Mouse (Mus musculus) E14TG2a.4 (cell line): ENCODE measurements around the gene Dock2.

Experiments
- H3K27me3 ChIP-seq: 2 replicates; pipeline ENCODE4 v1.6.1; 2014; ENCODE audit warnings: low read length, control low read depth; ENCODE audit not compliant: insufficient read depth
- H3K36me3 ChIP-seq: 2 replicates; pipeline ENCODE4 v1.6.1; 2014; ENCODE audit warnings: low read length, control low read depth; ENCODE audit not compliant: insufficient read depth
- H3K4me1 ChIP-seq: replicated peaks from 2 replicates; pipeline ENCODE4 v1.6.1; 2014; ENCODE audit warnings: low read depth, low read length, control low read depth
- H3K4me3 ChIP-seq: replicated peaks from 2 replicates; pipeline ENCODE4 v1.5.1; 2014; ENCODE audit warnings: mild to moderate bottlenecking, low read length
- H3K9me3 ChIP-seq: 2 replicates; pipeline ENCODE4 v1.6.1; 2014; ENCODE audit warnings: low read length, control low read depth
- CTCF ChIP-seq: conservative IDR thresholded peaks from 2 replicates; pipeline ENCODE4 v1.5.1; 2014; ENCODE audit warnings: low read length
- NANOG ChIP-seq: IDR thresholded peaks from 2 replicates; pipeline ENCODE4 v1.6.1; 2014; ENCODE audit warnings: borderline replicate concordance, low read length, mixed read lengths
- POU5F1 ChIP-seq: IDR thresholded peaks from 2 replicates; pipeline ENCODE4 v1.6.1; 2014; ENCODE audit warnings: low read length, borderline replicate concordance

The Dock2 gene

GRCm38 (mm10) chr11:34713360-34713759, 70.3 kb downstream of the Dock2 start:
- no peak overlapping the region for H3K4me3 ChIP-seq
- H3K9me3 ChIP-seq: no peaks in the 10 kb centered on the region
- TF ChIP-seq POU5F1: no peak
- no peak for TF ChIP-seq CTCF
- no peak for TF ChIP-seq NANOG
- H3K27me3 ChIP-seq: no peaks in the 10 kb centered on the region; the same call in 1 of the 2 replicates
- H3K4me1 ChIP-seq: no peaks in the 10 kb centered on the region
- H3K36me3 ChIP-seq: no peaks in the 10 kb centered on the region

GRCm38 (mm10) chr11:34708278-34708677, 75.4 kb downstream of the Dock2 start:
- no peaks in the 10 kb centered on the region for H3K9me3 ChIP-seq
- no peak for TF ChIP-seq NANOG
- no peak for TF ChIP-seq CTCF
- no peak for TF ChIP-seq POU5F1
- H3K36me3 ChIP-seq: 0 out of 2 replicates have a peak, but pooled peaks cover 3% of the 10 kb centered on the region
- no peaks in the 10 kb centered on the region for H3K27me3 ChIP-seq
- no peak overlapping the region for H3K4me3 ChIP-seq
- H3K4me1 ChIP-seq: peaks cover 10% of the 10 kb centered on the region

- H3K9me3 ChIP-seq: no peaks in the 10 kb centered on the region
- no peak for TF ChIP-seq POU5F1
- no peak for TF ChIP-seq CTCF
- no peak for TF ChIP-seq NANOG
- H3K27me3 ChIP-seq: no peaks in the 10 kb centered on the region
- H3K4me3 ChIP-seq: no peak overlapping the region
- 0 out of 2 replicates have a peak, but pooled peaks cover 3% of the 10 kb centered on the region for H3K36me3 ChIP-seq
- peaks cover 10% of the 10 kb centered on the region for H3K4me1 ChIP-seq
Measured at GRCm38 (mm10) chr11:34707360-34707759, 76.3 kb downstream of the Dock2 start.

GRCm38 (mm10) chr11:34705108-34705446, 78.6 kb downstream of the Dock2 start:
- H3K27me3 ChIP-seq: no peaks in the 10 kb centered on the region
- peaks cover 10% of the 10 kb centered on the region for H3K4me1 ChIP-seq
- no peak overlapping the region for H3K4me3 ChIP-seq
- H3K36me3 ChIP-seq: 0 out of 2 replicates have a peak, but pooled peaks cover 3% of the 10 kb centered on the region
- TF ChIP-seq NANOG (no peak), CTCF (no peak), POU5F1 (no peak)
- peaks cover 3% of the 10 kb centered on the region; the same call in 1 of the 2 replicates for H3K9me3 ChIP-seq

- TF ChIP-seq CTCF: no peak; the same call in 1 of the 2 replicates
- no peak for TF ChIP-seq POU5F1
- TF ChIP-seq NANOG: no peak
- peaks cover 10% of the 10 kb centered on the region for H3K4me1 ChIP-seq
- H3K27me3 ChIP-seq: no peaks in the 10 kb centered on the region
- H3K36me3 ChIP-seq: 0 out of 2 replicates have a peak, but pooled peaks cover 3% of the 10 kb centered on the region
- H3K9me3 ChIP-seq: peaks cover 3% of the 10 kb centered on the region; the same call in 1 of the 2 replicates
- H3K4me3 ChIP-seq: no peak overlapping the region
Measured at GRCm38 (mm10) chr11:34704384-34705107, 79.1 kb downstream of the Dock2 start.

- Histone ChIP-seq H3K27me3 (no peaks in the 10 kb centered on the region), H3K9me3 (peaks cover 3% of the 10 kb centered on the region; the same call in 1 of the 2 replicates), H3K4me3 (no peak overlapping the region), H3K36me3 (0 out of 2 replicates have a peak, but pooled peaks cover 3% of the 10 kb centered on the region), H3K4me1 (peaks cover 10% of the 10 kb centered on the region)
- no peak for TF ChIP-seq CTCF
- TF ChIP-seq NANOG: no peak
- TF ChIP-seq POU5F1: no peak
Measured at GRCm38 (mm10) chr11:34703851-34704250, 79.8 kb downstream of the Dock2 start.

- Histone ChIP-seq H3K27me3 (no peaks in the 10 kb centered on the region), H3K9me3 (no peaks in the 10 kb centered on the region), H3K36me3 (no peaks in the 10 kb centered on the region), H3K4me3 (no peak overlapping the region), H3K4me1 (no peaks in the 10 kb centered on the region)
- no peak for TF ChIP-seq CTCF
- no peak for TF ChIP-seq NANOG
- TF ChIP-seq POU5F1: no peak
Measured at GRCm38 (mm10) chr11:34681790-34682189, 101.9 kb downstream of the Dock2 start.

- no peak overlapping the region for H3K4me3 ChIP-seq
- H3K4me1 ChIP-seq: no peaks in the 10 kb centered on the region
- TF ChIP-seq POU5F1 (no peak), CTCF (no peak), NANOG (no peak)
- peaks cover 11% of the 10 kb centered on the region for H3K9me3 ChIP-seq
- no peaks in the 10 kb centered on the region for H3K36me3 ChIP-seq
- no peaks in the 10 kb centered on the region for H3K27me3 ChIP-seq
Measured at GRCm38 (mm10) chr11:34544631-34545030, 239.1 kb downstream of the Dock2 start.
